Mouse (Mus musculus): Measurements from ENCODE around the gene Trrap. TPM values are rescaled to one million over a fixed set of nuclear protein-coding genes. Genes with fewer than 3 reads are reported as not detected.
A peak's percentile ranks its signal among the peaks of the same experiment; 100 is the strongest.

Trrap gene
- polyA plus RNA-seq, 1 experiment from 2014 or later, result 31.5 TPM

GRCm38 (mm10) chr5:144728237-144728636 lies 39.3 kb upstream of the Trrap start:
- no peak for TF ChIP-seq EP300 (IDR thresholded peaks at IDR 0.05)
- no peak overlapping the region for H3K27ac ChIP-seq (ENCODE audit: low read length)
- no peak overlapping the region for H3K4me3 ChIP-seq (ENCODE audit: low read depth, low read length)
- 45% methylated on average over 5 of the region's 5 CpGs for WGBS
- no peak overlapping the region for H3K4me2 ChIP-seq (replicated peaks; ENCODE audit: low read depth, low read length)
- H3K4me1 ChIP-seq (ENCODE audit: insufficient read depth, low read depth, low read length), result no peaks in the 10 kb centered on the region
- no peaks in the 10 kb centered on the region for H3K9me3 ChIP-seq (ENCODE audit: low read length)
- H3K27me3 ChIP-seq (replicated peaks; ENCODE audit: insufficient read depth, low read length), result no peaks in the 10 kb centered on the region
- no peak overlapping the region for H3K9ac ChIP-seq (replicated peaks; ENCODE audit: low read depth)
- DNase-seq (ENCODE audit: low spot score), result no peak
- ATAC-seq, result no peak
- H3K36me3 ChIP-seq (ENCODE audit: insufficient read depth, low read length), result no peaks in the 10 kb centered on the region

GRCm38 (mm10) chr5:144729216-144729615 lies 38.3 kb upstream of the Trrap start:
- 83% methylated on average over 8 of the region's 8 CpGs for WGBS

GRCm38 (mm10) chr5:144733953-144734352 lies 33.6 kb upstream of the Trrap start:
- Histone ChIP-seq H3K36me3 (ENCODE audit: insufficient read depth, low read length) (no peaks in the 10 kb centered on the region), H3K4me3 (ENCODE audit: low read depth, low read length) (no peak overlapping the region), H3K4me2 (replicated peaks; ENCODE audit: low read depth, low read length) (no peak overlapping the region), H3K27ac (ENCODE audit: low read length) (no peak overlapping the region), H3K9ac (replicated peaks; ENCODE audit: low read depth) (no peak overlapping the region), H3K4me1 (ENCODE audit: insufficient read depth, low read depth, low read length) (no peaks in the 10 kb centered on the region), H3K9me3 (ENCODE audit: low read length) (no peaks in the 10 kb centered on the region), H3K27me3 (replicated peaks; ENCODE audit: insufficient read depth, low read length) (no peaks in the 10 kb centered on the region)
- TF ChIP-seq CTCF (IDR thresholded peaks at IDR 0.05) (peak; percentile 79), EP300 (IDR thresholded peaks at IDR 0.05) (no peak)
- DNase-seq (ENCODE audit: low spot score) (peak; percentile 34), ATAC-seq (no peak)
- WGBS, result 21% methylated on average over 4 of the region's 4 CpGs

More at GRCm38 (mm10) chr5:144729216-144729615, 38.3 kb upstream of the Trrap start:
- H3K4me3 ChIP-seq (ENCODE audit: low read depth, low read length), result no peak overlapping the region
- H3K9me3 ChIP-seq (ENCODE audit: low read length), result no peaks in the 10 kb centered on the region
- H3K9ac ChIP-seq (replicated peaks; ENCODE audit: low read depth), result no peak overlapping the region
- no peak overlapping the region for H3K27ac ChIP-seq (ENCODE audit: low read length)
- TF ChIP-seq EP300 (IDR thresholded peaks at IDR 0.05), result no peak
- no peak for TF ChIP-seq CTCF (IDR thresholded peaks at IDR 0.05)
- H3K27me3 ChIP-seq (replicated peaks; ENCODE audit: insufficient read depth, low read length), result no peaks in the 10 kb centered on the region
- ATAC-seq (no peak), DNase-seq (ENCODE audit: low spot score) (no peak)
- no peaks in the 10 kb centered on the region for H3K36me3 ChIP-seq (ENCODE audit: insufficient read depth, low read length)
- no peak overlapping the region for H3K4me2 ChIP-seq (replicated peaks; ENCODE audit: low read depth, low read length)
- H3K4me1 ChIP-seq (ENCODE audit: insufficient read depth, low read depth, low read length), result no peaks in the 10 kb centered on the region

- H3K4me3 ChIP-seq (ENCODE audit: low read depth, low read length), result no peak overlapping the region
- H3K4me2 ChIP-seq (replicated peaks; ENCODE audit: low read depth, low read length), result no peak overlapping the region
- 0 out of 2 replicates have a peak, but pooled peaks have one; percentile 12 for ATAC-seq
- H3K9me3 ChIP-seq (ENCODE audit: low read length), result no peaks in the 10 kb centered on the region
- H3K4me1 ChIP-seq (ENCODE audit: insufficient read depth, low read depth, low read length), result no peaks in the 10 kb centered on the region
- H3K9ac ChIP-seq (replicated peaks; ENCODE audit: low read depth), result no peak overlapping the region
- WGBS, result 27% methylated on average over 8 of the region's 8 CpGs
- no peak overlapping the region for H3K27ac ChIP-seq (ENCODE audit: low read length)
- no peaks in the 10 kb centered on the region for H3K36me3 ChIP-seq (ENCODE audit: insufficient read depth, low read length)
- TF ChIP-seq CTCF (IDR thresholded peaks at IDR 0.05) (peak; percentile 88), EP300 (IDR thresholded peaks at IDR 0.05) (no peak)
- peak; percentile 55 for DNase-seq (ENCODE audit: low spot score)
- H3K27me3 ChIP-seq (replicated peaks; ENCODE audit: insufficient read depth, low read length), result no peaks in the 10 kb centered on the region
Observed at GRCm38 (mm10) chr5:144734949-144735348, 32.6 kb upstream of the Trrap start.

- TF ChIP-seq EP300 (IDR thresholded peaks at IDR 0.05) (no peak), CTCF (IDR thresholded peaks at IDR 0.05) (no peak)
- Histone ChIP-seq H3K27me3 (replicated peaks; ENCODE audit: insufficient read depth, low read length) (no peaks in the 10 kb centered on the region), H3K4me2 (replicated peaks; ENCODE audit: low read depth, low read length) (no peak overlapping the region), H3K9me3 (ENCODE audit: low read length) (no peaks in the 10 kb centered on the region), H3K4me1 (ENCODE audit: insufficient read depth, low read depth, low read length) (no peaks in the 10 kb centered on the region), H3K36me3 (ENCODE audit: insufficient read depth, low read length) (no peaks in the 10 kb centered on the region), H3K27ac (ENCODE audit: low read length) (no peak overlapping the region), H3K4me3 (ENCODE audit: low read depth, low read length) (no peak overlapping the region), H3K9ac (replicated peaks; ENCODE audit: low read depth) (no peak overlapping the region)
- DNase-seq (ENCODE audit: low spot score) (no peak), ATAC-seq (no peak)
- 84% methylated on average over 13 of the region's 14 CpGs for WGBS
Observed at GRCm38 (mm10) chr5:144737101-144737500, 30.4 kb upstream of the Trrap start.

GRCm38 (mm10) chr5:144752432-144752831 lies 15.1 kb upstream of the Trrap start:
- WGBS, result 3% methylated on average over 5 of the region's 5 CpGs
- Histone ChIP-seq H3K4me2 (replicated peaks; ENCODE audit: low read depth, low read length) (no peak overlapping the region), H3K27ac (ENCODE audit: low read length) (no peak overlapping the region), H3K9me3 (ENCODE audit: low read length) (no peaks in the 10 kb centered on the region), H3K9ac (replicated peaks; ENCODE audit: low read depth) (no peak overlapping the region), H3K36me3 (ENCODE audit: insufficient read depth, low read length) (no peaks in the 10 kb centered on the region), H3K27me3 (replicated peaks; ENCODE audit: insufficient read depth, low read length) (no peaks in the 10 kb centered on the region), H3K4me3 (ENCODE audit: low read depth, low read length) (no peak overlapping the region), H3K4me1 (ENCODE audit: insufficient read depth, low read depth, low read length) (no peaks in the 10 kb centered on the region)
- ATAC-seq (peak; percentile 21; the same call in 1 of the 2 replicates), DNase-seq (ENCODE audit: low spot score) (no peak)
- TF ChIP-seq EP300 (IDR thresholded peaks at IDR 0.05) (no peak), CTCF (IDR thresholded peaks at IDR 0.05) (0 out of 2 replicates have a peak, but pooled peaks have one; percentile 11)

GRCm38 (mm10) chr5:144753041-144753440 lies 14.5 kb upstream of the Trrap start:
- DNase-seq (ENCODE audit: low spot score) (peak; percentile 71), ATAC-seq (peak; percentile 53)
- 50% methylated on average over 7 of the region's 7 CpGs for WGBS
- no peak overlapping the region for H3K27ac ChIP-seq (ENCODE audit: low read length)
- H3K4me2 ChIP-seq (replicated peaks; ENCODE audit: low read depth, low read length), result no peak overlapping the region
- H3K9ac ChIP-seq (replicated peaks; ENCODE audit: low read depth), result no peak overlapping the region
- H3K9me3 ChIP-seq (ENCODE audit: low read length), result no peaks in the 10 kb centered on the region
- H3K36me3 ChIP-seq (ENCODE audit: insufficient read depth, low read length), result no peaks in the 10 kb centered on the region
- H3K4me1 ChIP-seq (ENCODE audit: insufficient read depth, low read depth, low read length), result no peaks in the 10 kb centered on the region
- TF ChIP-seq EP300 (IDR thresholded peaks at IDR 0.05) (no peak), CTCF (IDR thresholded peaks at IDR 0.05) (peak; percentile 66)
- no peaks in the 10 kb centered on the region for H3K27me3 ChIP-seq (replicated peaks; ENCODE audit: insufficient read depth, low read length)
- H3K4me3 ChIP-seq (ENCODE audit: low read depth, low read length), result no peak overlapping the region
